Mouse (Mus musculus) neutrophil, adult 5-6 weeks (primary cell): ENCODE measurements at regions not wholly inside any gene's neighbourhood (a gene's known extent, or its start where the extent isn't known, plus 50 kb on each side); places are given as distances from the start of the nearest gene placed in this dataset.

Experiments used
- ATAC-seq: fragments of 151-379, 151-347 bp; 2 replicates; pipeline ENCODE4 v1.8.0; 2017; ENCODE audit warnings: mild to moderate bottlenecking, moderate TSS enrichment; ENCODE audit not compliant: insufficient number of reproducible peaks, poor library complexity, low FRiP score, severe bottlenecking; ENCODE audit errors: extremely low read depth

GRCm38 (mm10) chrX:11479696-11480339, 152.2 kb downstream of the H2al1j start:
- no peak for ATAC-seq

GRCm38 (mm10) chrX:11482141-11482540, 154.5 kb downstream of the H2al1j start:
- ATAC-seq, result no peak

GRCm38 (mm10) chrX:11486588-11486987, 159.0 kb downstream of the H2al1j start:
- no peak for ATAC-seq

- ATAC-seq, result no peak
These were observed 160.3 kb downstream of the H2al1j start for GRCm38 (mm10) chrX:11487876-11488275.

- ATAC-seq, result no peak
These were observed 162.6 kb downstream of the H2al1j start for GRCm38 (mm10) chrX:11490146-11490693.

- no peak for ATAC-seq
These were observed 163.6 kb downstream of the H2al1j start for GRCm38 (mm10) chrX:11491235-11491634.

- no peak for ATAC-seq
These were observed 164.2 kb downstream of the H2al1j start for GRCm38 (mm10) chrX:11491676-11492391.

GRCm38 (mm10) chrX:11493526-11494245, 166.1 kb downstream of the H2al1j start:
- no peak for ATAC-seq

- ATAC-seq, result no peak
These were observed 166.6 kb downstream of the H2al1j start for GRCm38 (mm10) chrX:11494246-11494630.

- no peak for ATAC-seq
These were observed 184.8 kb downstream of the H2al1j start for GRCm38 (mm10) chrX:11512439-11512838.

GRCm38 (mm10) chrX:11512928-11513327, 185.3 kb downstream of the H2al1j start:
- no peak for ATAC-seq

- no peak for ATAC-seq
These were observed 196.2 kb downstream of the H2al1j start for GRCm38 (mm10) chrX:11523791-11524190.

- ATAC-seq, result no peak
These were observed 197.7 kb downstream of the H2al1j start for GRCm38 (mm10) chrX:11525326-11525725.

- ATAC-seq, result no peak
These were observed 201.0 kb downstream of the H2al1j start for GRCm38 (mm10) chrX:11528589-11528988.

- no peak for ATAC-seq
These were observed 201.6 kb downstream of the H2al1j start for GRCm38 (mm10) chrX:11529221-11529620.

GRCm38 (mm10) chrX:11532817-11533216, 205.2 kb downstream of the H2al1j start:
- no peak for ATAC-seq

- no peak for ATAC-seq
These were observed 206.2 kb downstream of the H2al1j start for GRCm38 (mm10) chrX:11533871-11534270.

GRCm38 (mm10) chrX:11541011-11541410, 213.4 kb downstream of the H2al1j start:
- ATAC-seq, result no peak

- no peak for ATAC-seq
These were observed 222.7 kb downstream of the H2al1j start for GRCm38 (mm10) chrX:11550164-11550851.
